Mouse (Mus musculus): ENCODE measurements at regions not wholly inside any gene's neighbourhood (a gene's known extent, or its start where the extent isn't known, plus 50 kb on each side); places are given as distances from the start of the nearest gene placed in this dataset.

GRCm38 (mm10) chr1:35782668-35783067 is 285.5 kb upstream of the Hs6st1 start:
- in situ Hi-C loops (cut with MboI, MseI): no loop called here

- in situ Hi-C loops (cut with MboI, MseI): no loop called here
Measured at GRCm38 (mm10) chr1:35783427-35783826, 284.8 kb upstream of the Hs6st1 start.

- in situ Hi-C loops (cut with MboI, MseI): no loop called here
Measured at GRCm38 (mm10) chr1:35786241-35786640, 282.0 kb upstream of the Hs6st1 start.

- in situ Hi-C loops (cut with MboI, MseI): no loop called here
Measured at GRCm38 (mm10) chr1:35786668-35787213, 281.5 kb upstream of the Hs6st1 start.

- in situ Hi-C loops (cut with MboI, MseI): no loop called here
Measured at GRCm38 (mm10) chr1:35797064-35797463, 271.1 kb upstream of the Hs6st1 start.

GRCm38 (mm10) chr1:35797526-35797925 is 270.7 kb upstream of the Hs6st1 start:
- in situ Hi-C loops (cut with MboI, MseI): no loop called here

- in situ Hi-C loops (cut with MboI, MseI): no loop called here
Measured at GRCm38 (mm10) chr1:35805546-35805945, 262.7 kb upstream of the Hs6st1 start.

- in situ Hi-C loops (cut with MboI, MseI): no loop called here
Measured at GRCm38 (mm10) chr1:35806329-35806728, 261.9 kb upstream of the Hs6st1 start.

- in situ Hi-C loops (cut with MboI, MseI): no loop called here
Measured at GRCm38 (mm10) chr1:35806731-35807130, 261.5 kb upstream of the Hs6st1 start.

- in situ Hi-C loops (cut with MboI, MseI): no loop called here
Measured at GRCm38 (mm10) chr1:35808894-35809293, 259.3 kb upstream of the Hs6st1 start.

GRCm38 (mm10) chr1:35809341-35809740 is 258.9 kb upstream of the Hs6st1 start:
- in situ Hi-C loops (cut with MboI, MseI): no loop called here

- in situ Hi-C loops (cut with MboI, MseI): no loop called here
Measured at GRCm38 (mm10) chr1:35810571-35811342, 257.4 kb upstream of the Hs6st1 start.

GRCm38 (mm10) chr1:35811380-35811779 is 256.8 kb upstream of the Hs6st1 start:
- in situ Hi-C loops (cut with MboI, MseI): no loop called here

GRCm38 (mm10) chr1:35811795-35812194 is 256.4 kb upstream of the Hs6st1 start:
- in situ Hi-C loops (cut with MboI, MseI): no loop called here

- in situ Hi-C loops (cut with MboI, MseI): no loop called here
Measured at GRCm38 (mm10) chr1:35813625-35814024, 254.6 kb upstream of the Hs6st1 start.

GRCm38 (mm10) chr1:35814207-35814606 is 254.0 kb upstream of the Hs6st1 start:
- in situ Hi-C loops (cut with MboI, MseI): no loop called here

GRCm38 (mm10) chr1:35814751-35815150 is 253.4 kb upstream of the Hs6st1 start:
- in situ Hi-C loops (cut with MboI, MseI): loop anchor here (5.0 kb wide), 1 partner anchor 37 kb away; no protein-coding TSS in a partner anchor

GRCm38 (mm10) chr1:35821791-35822190 is 246.4 kb upstream of the Hs6st1 start:
- in situ Hi-C loops (cut with MboI, MseI): no loop called here

- in situ Hi-C loops (cut with MboI, MseI): no loop called here
Measured at GRCm38 (mm10) chr1:35822376-35823202, 245.6 kb upstream of the Hs6st1 start.

GRCm38 (mm10) chr1:35823496-35823895 is 244.7 kb upstream of the Hs6st1 start:
- in situ Hi-C loops (cut with MboI, MseI): no loop called here

- in situ Hi-C loops (cut with MboI, MseI): no loop called here
Measured at GRCm38 (mm10) chr1:35823981-35824880, 244.0 kb upstream of the Hs6st1 start.

Measured in T-helper 1 cell (primary cell).